Mouse (Mus musculus) embryonic facial prominence, embryonic 11.5 days (tissue): Measurements from ENCODE around the gene Aldh16a1. TPM values are rescaled to one million over a fixed set of nuclear protein-coding genes. Genes with fewer than 3 reads are reported as not detected.

Source experiments
- ATAC-seq: fragments of 200-750 bp; cut with Nextera tagmentation; replicated peaks from 2 replicates; pipeline ENCODE4 v1.8.0; 2017; ENCODE audit warnings: low read depth; ENCODE audit not compliant: insufficient number of reproducible peaks, low FRiP score, low TSS enrichment
- DNase-seq: peaks from one replicate; pipeline ENCODE4 v3.0.0-alpha.2; 2015; ENCODE audit warnings: low spot score
- H3K27ac ChIP-seq: fragments of 300-500 bp; sonication (generic); replicated peaks from 2 replicates; pipeline ENCODE4 v1.5.1; 2014; ENCODE audit warnings: mild to moderate bottlenecking, low read depth, low read length, control low read depth
- H3K27me3 ChIP-seq: fragments of 300-500 bp; sonication (generic); 2 replicates; pipeline ENCODE4 v1.6.1; 2014; ENCODE audit warnings: mild to moderate bottlenecking, low read length, moderate library complexity, mixed read lengths; ENCODE audit not compliant: control insufficient read depth, insufficient read depth
- H3K36me3 ChIP-seq: fragments of 300-500 bp; sonication (generic); replicated peaks from 2 replicates; pipeline ENCODE4 v1.6.1; 2014; ENCODE audit warnings: low read depth, mild to moderate bottlenecking, low read length, moderate library complexity, mixed read lengths; ENCODE audit not compliant: control insufficient read depth, insufficient read depth
- H3K4me1 ChIP-seq: fragments of 300-500 bp; sonication (generic); 2 replicates; pipeline ENCODE4 v1.6.1; 2014; ENCODE audit warnings: low read length, mixed read lengths; ENCODE audit not compliant: control insufficient read depth, insufficient read depth
- H3K4me2 ChIP-seq: fragments of 300-500 bp; sonication (generic); 2 replicates; pipeline ENCODE4 v1.6.1; 2014; ENCODE audit warnings: low read depth, mild to moderate bottlenecking, control low read depth, low read length, moderate library complexity
- H3K4me3 ChIP-seq: fragments of 300-500 bp; sonication (generic); 2 replicates; pipeline ENCODE4 v1.5.1; 2014; ENCODE audit warnings: low read depth, low read length, control low read depth
- H3K9ac ChIP-seq: fragments of 300-500 bp; sonication (generic); replicated peaks from 2 replicates; pipeline ENCODE4 v1.6.1; 2014; ENCODE audit warnings: mild to moderate bottlenecking, control low read depth, low read length
- H3K9me3 ChIP-seq: fragments of 300-500 bp; sonication (generic); replicated peaks from 2 replicates; pipeline ENCODE4 v1.6.1; 2016; ENCODE audit warnings: mild to moderate bottlenecking, low read length, inconsistent platforms, mixed read lengths; ENCODE audit not compliant: control insufficient read depth
- WGBS: fragments of 180-500 bp; shearing (Covaris S2); extraction: QIAGEN DNeasy Blood & Tissue Kit; methylation state at CpG from one replicate; pipeline ENCODE4 v1.1.7; 2014; 5-methylcytosine and 5-hydroxymethylcytosine counted together
- polyA plus RNA-seq: library from polyadenylated mRNA; unstranded; fragments of >200 nt; fragmentation: Nextera tagmentation; extraction: Ambion mirVana; gene quantifications from 2 replicates; pipeline ENCODE4 v1.2.1, GENCODE M21; 2014

Aldh16a1 gene
- polyA plus RNA-seq, 1 experiment from 2014 or later, result 32.3 TPM

DNA sequence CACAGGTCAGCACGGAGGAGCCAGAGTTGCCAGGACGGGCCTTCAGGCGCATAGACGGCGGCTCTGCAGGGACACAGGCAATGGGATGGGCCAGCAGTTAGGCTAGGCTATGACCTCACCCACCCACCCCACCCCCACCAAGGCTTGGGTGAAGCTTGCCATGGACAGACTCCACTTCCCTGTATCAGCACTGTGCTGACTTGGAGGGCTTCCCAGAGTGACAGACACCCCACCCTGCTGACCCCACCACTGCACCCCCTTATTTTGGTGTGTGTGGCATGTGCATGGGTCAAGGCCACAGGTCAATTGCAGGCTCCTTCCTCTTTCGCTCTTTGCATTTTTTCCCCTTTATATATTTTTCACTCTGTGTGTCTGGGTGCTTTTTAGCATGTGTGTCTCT lies 59.0 kb downstream of the Aldh16a1 start:
- Histone ChIP-seq H3K27ac (no peak overlapping the region), H3K27me3 (no peaks in the 10 kb centered on the region), H3K4me1 (no peaks in the 10 kb centered on the region), H3K9me3 (no peaks in the 10 kb centered on the region), H3K9ac (no peak overlapping the region), H3K4me2 (no peak overlapping the region), H3K36me3 (no peaks in the 10 kb centered on the region), H3K4me3 (no peak overlapping the region)
- WGBS, result 77% methylated on average over 6 of the region's 6 CpGs
- DNase-seq (no peak), ATAC-seq (no peak)

DNA sequence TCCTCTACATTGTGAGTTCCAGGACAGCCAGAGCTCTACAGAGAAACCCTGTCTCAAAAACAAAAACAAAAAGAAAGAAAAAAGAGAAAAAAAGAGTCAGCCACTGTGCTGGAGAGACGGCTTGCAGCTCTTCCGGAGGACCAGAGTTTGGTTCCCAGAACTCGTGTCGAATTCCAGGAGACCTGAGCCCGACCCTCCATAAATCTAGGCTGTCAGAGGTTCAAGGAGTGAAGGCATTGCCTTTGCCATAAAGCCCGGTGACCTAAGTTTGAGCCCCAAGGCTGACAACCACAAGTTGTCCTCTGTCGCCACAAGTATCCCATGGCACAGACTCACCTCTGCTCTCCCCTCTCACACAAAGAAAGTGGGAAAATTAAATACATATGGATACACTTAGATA lies 60.3 kb downstream of the Aldh16a1 start:
- H3K27me3 ChIP-seq, result no peaks in the 10 kb centered on the region
- WGBS, result 34% methylated on average over 7 of the region's 7 CpGs
- DNase-seq, result no peak
- no peak overlapping the region for H3K9ac ChIP-seq
- no peak overlapping the region for H3K4me3 ChIP-seq
- H3K4me2 ChIP-seq, result no peak overlapping the region
- H3K36me3 ChIP-seq, result no peaks in the 10 kb centered on the region
- ATAC-seq, result no peak
- no peaks in the 10 kb centered on the region for H3K9me3 ChIP-seq
- H3K27ac ChIP-seq, result peak overlapping the region; percentile 85
- H3K4me1 ChIP-seq, result no peaks in the 10 kb centered on the region

DNA sequence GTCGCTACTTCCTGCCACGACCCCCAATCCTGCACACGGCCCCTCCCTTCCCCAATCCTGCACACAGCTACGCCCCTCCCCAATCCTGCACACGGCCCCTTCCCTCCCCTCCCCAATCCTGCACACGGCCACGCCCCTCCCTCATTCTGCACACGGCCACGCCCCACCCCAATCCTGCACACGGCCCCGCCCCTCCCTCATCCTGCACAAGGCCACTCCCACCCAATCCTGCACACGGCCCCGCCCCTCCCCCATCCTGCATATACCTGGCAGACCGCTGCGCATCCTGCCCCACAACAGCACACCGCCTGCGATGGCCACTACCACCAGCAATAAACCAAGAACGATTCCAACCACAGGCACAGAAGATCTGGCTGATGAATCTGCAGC lies 60.9 kb downstream of the Aldh16a1 start:
- Histone ChIP-seq H3K9ac (no peak overlapping the region), H3K27ac (peak overlapping the region; percentile 85), H3K4me3 (no peak overlapping the region), H3K36me3 (no peaks in the 10 kb centered on the region), H3K9me3 (no peaks in the 10 kb centered on the region), H3K27me3 (no peaks in the 10 kb centered on the region), H3K4me2 (no peak overlapping the region), H3K4me1 (no peaks in the 10 kb centered on the region)
- DNase-seq (peak; percentile 56), ATAC-seq (no peak)
- 35% methylated on average over 17 of the region's 18 CpGs for WGBS

DNA sequence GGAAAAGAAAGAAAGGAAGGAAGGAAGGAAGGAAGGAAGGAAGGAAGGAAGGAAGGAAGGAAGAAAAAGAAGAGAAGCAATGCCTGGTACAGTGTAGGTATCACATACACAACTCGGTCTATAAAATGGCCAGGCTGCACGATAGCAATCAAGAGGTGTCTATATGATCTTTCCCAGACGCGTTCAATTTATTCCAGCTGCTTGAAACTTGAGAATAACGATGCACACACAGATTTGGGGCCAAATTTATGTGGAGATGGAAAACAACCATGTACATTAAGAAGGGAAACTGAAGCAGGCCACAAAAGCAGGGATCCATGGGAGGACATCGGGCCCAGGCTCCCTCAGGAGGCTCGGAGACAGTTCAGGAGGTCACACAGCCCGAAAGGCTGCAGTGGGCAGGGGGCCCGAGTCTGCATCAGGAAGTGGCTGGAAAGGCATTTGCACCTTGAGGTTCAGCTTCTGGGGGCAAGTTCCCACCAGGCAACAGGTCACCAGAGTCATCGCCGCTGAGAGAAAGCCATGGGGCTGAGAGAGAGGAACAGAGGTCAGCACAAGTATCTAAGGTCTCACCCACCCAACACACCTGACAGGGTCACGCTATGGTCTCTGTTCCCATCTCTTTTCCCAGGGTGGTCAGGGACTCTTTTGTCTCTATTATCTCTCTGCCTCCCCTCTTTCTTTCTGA lies 61.4 kb downstream of the Aldh16a1 start:
- no peaks in the 10 kb centered on the region; the same call in 1 of the 2 replicates for H3K36me3 ChIP-seq
- 34% methylated on average over 12 of the region's 12 CpGs for WGBS
- H3K4me1 ChIP-seq, result no peaks in the 10 kb centered on the region
- H3K4me2 ChIP-seq, result peak overlapping the region; percentile 13
- no peak for ATAC-seq
- no peaks in the 10 kb centered on the region for H3K27me3 ChIP-seq
- DNase-seq, result peak; percentile 76
- peak overlapping the region; percentile 28; the same call in 1 of the 2 replicates for H3K9ac ChIP-seq
- H3K9me3 ChIP-seq, result no peaks in the 10 kb centered on the region
- H3K27ac ChIP-seq, result peak overlapping the region; percentile 85
- no peak overlapping the region for H3K4me3 ChIP-seq

DNA sequence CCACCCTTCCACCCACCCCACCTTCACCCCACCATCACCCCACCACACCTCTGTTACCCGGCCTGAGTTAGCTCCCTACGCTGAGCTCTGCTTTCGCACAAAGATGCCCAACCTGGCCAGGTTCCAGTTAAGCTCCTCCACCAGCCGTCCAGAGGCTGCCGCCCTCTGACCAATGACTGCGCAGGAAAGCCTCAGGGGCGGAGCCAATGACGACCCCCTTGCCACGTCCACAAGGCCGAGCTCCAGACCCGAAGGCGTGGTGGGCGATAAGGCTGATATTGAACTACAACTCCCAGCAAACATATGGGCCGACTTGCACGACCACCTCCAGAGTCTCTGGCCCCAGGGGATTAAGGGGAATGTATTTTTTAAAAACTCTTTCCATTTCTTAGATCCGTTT lies 62.3 kb downstream of the Aldh16a1 start, which contains the start of gene Rcn3:
TSS of gene Rcn3 (minus strand) at position 174 of the 400 bp plus-strand sequence.
- Histone ChIP-seq H3K9me3 (no peaks in the 10 kb centered on the region), H3K4me3 (peak within 1 kb of the TSS; percentile 56), H3K27me3 (no peaks in the 10 kb centered on the region), H3K27ac (peak within 1 kb of the TSS; percentile 85), H3K36me3 (peaks cover under 1% of the 10 kb centered on the region; the same call in 1 of the 2 replicates), H3K4me1 (no peaks in the 10 kb centered on the region), H3K4me2 (peak within 1 kb of the TSS; percentile 58), H3K9ac (peak within 1 kb of the TSS; percentile 66)
- WGBS, result under 1% methylated on average over 16 of the region's 16 CpGs
- DNase-seq, result peak; percentile 97
- ATAC-seq, result peak; percentile 91

DNA sequence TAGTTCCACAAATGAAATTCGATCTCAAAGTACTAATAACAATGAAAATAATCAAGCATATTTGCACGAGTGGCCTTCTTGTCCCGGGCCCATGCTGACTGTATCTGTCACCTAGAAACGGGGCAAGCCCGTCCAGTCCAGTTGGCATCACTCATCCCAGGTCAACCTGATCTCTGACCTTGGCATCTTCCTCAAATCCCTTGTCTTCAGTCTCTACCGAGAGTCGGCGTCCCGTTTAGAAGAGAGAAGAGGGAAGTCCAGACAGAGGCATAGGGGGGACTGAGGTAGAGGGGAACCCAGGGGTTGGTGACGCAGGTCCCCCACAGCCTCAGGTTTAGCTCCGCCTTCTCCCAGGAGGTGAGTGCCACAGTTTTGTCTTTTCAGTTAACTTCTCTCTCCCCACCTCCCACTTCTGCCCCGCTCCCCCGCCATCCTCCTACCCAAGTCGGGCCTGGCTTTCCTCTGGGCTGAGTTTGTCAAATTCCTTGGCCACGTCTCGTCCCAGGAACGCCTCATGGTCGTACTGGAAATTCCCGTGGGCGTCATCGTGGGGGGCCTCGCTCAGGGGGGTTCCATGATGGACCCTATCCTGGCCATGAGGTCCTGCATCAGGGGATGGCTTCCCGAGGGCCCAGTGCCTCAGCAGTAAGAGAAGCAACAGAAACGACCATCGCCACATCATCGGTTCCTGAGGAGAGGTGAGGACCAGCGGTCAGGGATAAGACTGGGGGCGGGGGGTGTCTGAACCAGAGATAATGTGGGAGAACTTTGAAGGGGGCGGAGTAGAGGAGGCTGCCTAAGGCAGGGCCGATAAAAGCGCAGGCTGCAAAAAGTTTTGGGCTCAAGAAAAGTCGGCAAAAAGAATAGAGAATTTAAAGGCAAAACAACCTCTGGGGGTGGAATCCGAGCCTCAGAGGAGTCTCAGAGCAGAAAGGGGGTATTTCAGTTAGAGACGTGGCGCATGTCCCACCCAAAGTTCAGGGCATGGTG lies 63.1 kb downstream of the Aldh16a1 start:
- Histone ChIP-seq H3K9ac (peak overlapping the region; percentile 66), H3K4me3 (peak overlapping the region; percentile 56), H3K9me3 (no peaks in the 10 kb centered on the region), H3K4me1 (no peaks in the 10 kb centered on the region), H3K27me3 (no peaks in the 10 kb centered on the region), H3K36me3 (peaks cover 8% of the 10 kb centered on the region), H3K27ac (peak overlapping the region; percentile 76), H3K4me2 (peak overlapping the region; percentile 58)
- WGBS, result 11% methylated on average over 34 of the region's 35 CpGs
- DNase-seq, result peak; percentile 53
- ATAC-seq, result peak; percentile 53; the same call in 1 of the 2 replicates
